Mouse (Mus musculus) brown adipose tissue, adult 24 weeks (tissue): Measurements from ENCODE around the gene Cdk15. TPM values are rescaled to one million over a fixed set of nuclear protein-coding genes. Genes with fewer than 3 reads are reported as not detected.

Source experiments
- H3K27ac ChIP-seq: fragments of 200-500 bp; replicated peaks from 2 replicates; pipeline ENCODE4 v1.5.1; 2012; ENCODE audit warnings: low read depth, mild to moderate bottlenecking, low read length
- H3K4me1 ChIP-seq: fragments of 200-500 bp; 2 replicates; pipeline ENCODE4 v1.6.1; 2012; ENCODE audit warnings: low read length, mixed read lengths; ENCODE audit not compliant: control insufficient read depth, insufficient read depth, insufficient read length
- H3K4me3 ChIP-seq: fragments of 200-500 bp; 2 replicates; pipeline ENCODE4 v1.5.1; 2012; ENCODE audit warnings: low read depth, mild to moderate bottlenecking, low read length, moderate library complexity; ENCODE audit not compliant: insufficient read depth
- polyA plus RNA-seq: library from polyadenylated mRNA; stranded (reverse); fragments of >200 nt; gene quantifications from 2 replicates; pipeline ENCODE4 v1.2.4, GENCODE M21; 2012; ENCODE audit not compliant: missing spikeins, insufficient read depth, insufficient read length

Cdk15 gene
- polyA plus RNA-seq, 1 experiment, result not detected

- Histone ChIP-seq H3K27ac (no peak overlapping the region), H3K4me1 (no peaks in the 10 kb centered on the region), H3K4me3 (no peak overlapping the region)
Measured at GRCm38 (mm10) chr1:59368649-59369319, 112.1 kb downstream of the Cdk15 start.

GRCm38 (mm10) chr1:59369320-59369685 lies 112.6 kb downstream of the Cdk15 start:
- Histone ChIP-seq H3K4me1 (no peaks in the 10 kb centered on the region), H3K4me3 (no peak overlapping the region)

GRCm38 (mm10) chr1:59370355-59370950 lies 113.7 kb downstream of the Cdk15 start:
- H3K4me3 ChIP-seq, result no peak overlapping the region
- H3K4me1 ChIP-seq, result no peaks in the 10 kb centered on the region
- no peak overlapping the region for H3K27ac ChIP-seq

More at GRCm38 (mm10) chr1:59369320-59369685, 112.6 kb downstream of the Cdk15 start:
- H3K27ac ChIP-seq, result no peak overlapping the region

- Histone ChIP-seq H3K4me3 (no peak overlapping the region), H3K4me1 (no peaks in the 10 kb centered on the region), H3K27ac (no peak overlapping the region)
Measured at GRCm38 (mm10) chr1:59376021-59376548, 119.4 kb downstream of the Cdk15 start.

- Histone ChIP-seq H3K27ac (no peak overlapping the region), H3K4me3 (no peak overlapping the region)
Measured at GRCm38 (mm10) chr1:59376557-59376956, 119.9 kb downstream of the Cdk15 start.

GRCm38 (mm10) chr1:59377312-59377711 lies 120.6 kb downstream of the Cdk15 start:
- H3K27ac ChIP-seq, result no peak overlapping the region
- no peaks in the 10 kb centered on the region for H3K4me1 ChIP-seq
- no peak overlapping the region for H3K4me3 ChIP-seq

More at GRCm38 (mm10) chr1:59376557-59376956, 119.9 kb downstream of the Cdk15 start:
- no peaks in the 10 kb centered on the region for H3K4me1 ChIP-seq

GRCm38 (mm10) chr1:59380926-59381325 lies 124.2 kb downstream of the Cdk15 start:
- Histone ChIP-seq H3K4me3 (no peak overlapping the region), H3K4me1 (no peaks in the 10 kb centered on the region), H3K27ac (no peak overlapping the region)

GRCm38 (mm10) chr1:59381483-59381882 lies 124.8 kb downstream of the Cdk15 start:
- Histone ChIP-seq H3K4me3 (no peak overlapping the region), H3K27ac (no peak overlapping the region), H3K4me1 (no peaks in the 10 kb centered on the region)

GRCm38 (mm10) chr1:59382516-59382915 lies 125.8 kb downstream of the Cdk15 start:
- Histone ChIP-seq H3K27ac (no peak overlapping the region), H3K4me1 (no peaks in the 10 kb centered on the region), H3K4me3 (no peak overlapping the region)

- Histone ChIP-seq H3K27ac (no peak overlapping the region), H3K4me3 (no peak overlapping the region)
Measured at GRCm38 (mm10) chr1:59383049-59383610, 126.4 kb downstream of the Cdk15 start.

GRCm38 (mm10) chr1:59384400-59384799 lies 127.7 kb downstream of the Cdk15 start:
- no peak overlapping the region for H3K27ac ChIP-seq
- no peak overlapping the region for H3K4me3 ChIP-seq
- no peaks in the 10 kb centered on the region for H3K4me1 ChIP-seq

More at GRCm38 (mm10) chr1:59383049-59383610, 126.4 kb downstream of the Cdk15 start:
- H3K4me1 ChIP-seq, result no peaks in the 10 kb centered on the region

GRCm38 (mm10) chr1:59385641-59386040 lies 128.9 kb downstream of the Cdk15 start:
- no peaks in the 10 kb centered on the region for H3K4me1 ChIP-seq
- no peak overlapping the region for H3K4me3 ChIP-seq
- no peak overlapping the region for H3K27ac ChIP-seq

GRCm38 (mm10) chr1:59387542-59388314 lies 131.0 kb downstream of the Cdk15 start:
- Histone ChIP-seq H3K27ac (no peak overlapping the region), H3K4me3 (no peak overlapping the region), H3K4me1 (no peaks in the 10 kb centered on the region)

GRCm38 (mm10) chr1:59389181-59389580 lies 132.5 kb downstream of the Cdk15 start:
- no peak overlapping the region for H3K4me3 ChIP-seq
- H3K27ac ChIP-seq, result no peak overlapping the region
- no peaks in the 10 kb centered on the region for H3K4me1 ChIP-seq

GRCm38 (mm10) chr1:59391736-59392135 lies 135.0 kb downstream of the Cdk15 start:
- Histone ChIP-seq H3K4me1 (no peaks in the 10 kb centered on the region), H3K27ac (no peak overlapping the region), H3K4me3 (no peak overlapping the region)
